Mouse (Mus musculus): ENCODE data around the gene Tac2.
"Not testable (repeated sequence)": the region's sequence is repeated elsewhere in the genome, so short reads cannot be mapped to it uniquely, and the experiment has no call there.

The Tac2 gene

DNA sequence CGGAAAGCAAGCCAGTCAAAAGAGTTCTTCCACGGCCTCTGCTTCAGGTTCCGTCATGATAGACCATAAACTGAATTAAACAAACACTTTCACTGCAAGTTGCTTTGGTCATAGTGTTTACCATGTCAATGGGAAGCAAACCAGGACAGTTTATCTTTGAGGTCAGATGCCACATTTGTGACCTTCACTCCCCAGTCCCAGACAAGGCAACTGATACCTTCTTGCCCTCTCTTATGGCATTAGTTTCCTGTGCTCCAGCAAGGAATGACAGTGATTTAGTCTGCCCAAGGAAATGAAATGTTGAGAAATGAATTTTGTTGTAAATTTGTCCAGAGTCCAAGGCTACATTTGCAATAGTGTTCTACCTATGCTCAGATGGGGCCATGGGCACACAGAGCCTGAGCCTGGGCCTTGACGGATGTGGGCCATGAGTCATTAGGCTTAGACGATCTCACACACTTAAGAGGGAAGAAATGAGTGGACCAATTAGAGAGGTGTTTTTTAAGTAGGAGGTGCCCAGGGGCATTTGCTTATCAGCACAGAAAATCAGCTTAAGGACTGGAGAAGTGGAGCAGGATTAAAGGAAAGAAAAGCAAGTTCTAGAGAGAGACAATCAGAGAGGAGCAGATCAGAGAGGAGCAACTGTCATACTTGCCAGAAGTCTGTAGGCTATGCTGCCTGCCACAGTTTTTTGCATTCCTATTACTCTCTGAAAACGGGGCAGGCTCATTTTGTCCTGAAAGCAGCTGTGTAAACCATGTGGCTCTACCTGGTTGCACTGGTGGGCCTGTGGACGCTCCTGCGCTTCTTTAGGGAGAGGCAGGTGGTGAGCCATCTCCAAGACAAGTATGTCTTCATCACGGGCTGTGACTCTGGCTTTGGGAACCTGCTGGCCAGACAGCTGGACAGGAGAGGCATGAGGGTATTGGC, 35.2 kb downstream of the Tac2 start, which contains the start of the genes Rdh1 and Rdh16f1:
Gene Rdh1, plus strand, starts transcription at position 541 of the 930 bp plus-strand sequence.
Gene Rdh16f1, plus strand, starts transcription at position 607 of the 930 bp plus-strand sequence.
- no peak for DNase-seq (ENCODE audit: low spot score)

DNA sequence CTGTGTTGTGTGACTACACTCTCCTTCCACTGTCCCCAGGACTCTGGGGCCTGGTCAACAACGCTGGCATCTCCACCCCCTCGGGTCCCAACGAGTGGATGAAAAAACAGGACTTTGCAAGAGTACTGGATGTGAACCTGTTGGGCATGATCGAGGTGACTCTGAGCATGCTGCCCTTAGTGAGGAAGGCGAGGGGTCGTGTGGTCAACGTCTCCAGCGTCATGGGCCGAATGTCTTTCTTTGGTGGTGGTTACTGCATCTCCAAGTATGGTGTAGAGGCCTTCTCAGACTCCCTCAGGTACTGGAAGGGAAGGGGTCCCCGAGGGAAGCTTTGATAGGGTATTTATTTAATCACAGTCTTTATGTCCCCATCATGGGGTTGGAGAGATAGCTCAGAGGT, 38.6 kb downstream of the Tac2 start:
- DNase-seq (ENCODE audit: low spot score), result not testable (repeated sequence)

DNA sequence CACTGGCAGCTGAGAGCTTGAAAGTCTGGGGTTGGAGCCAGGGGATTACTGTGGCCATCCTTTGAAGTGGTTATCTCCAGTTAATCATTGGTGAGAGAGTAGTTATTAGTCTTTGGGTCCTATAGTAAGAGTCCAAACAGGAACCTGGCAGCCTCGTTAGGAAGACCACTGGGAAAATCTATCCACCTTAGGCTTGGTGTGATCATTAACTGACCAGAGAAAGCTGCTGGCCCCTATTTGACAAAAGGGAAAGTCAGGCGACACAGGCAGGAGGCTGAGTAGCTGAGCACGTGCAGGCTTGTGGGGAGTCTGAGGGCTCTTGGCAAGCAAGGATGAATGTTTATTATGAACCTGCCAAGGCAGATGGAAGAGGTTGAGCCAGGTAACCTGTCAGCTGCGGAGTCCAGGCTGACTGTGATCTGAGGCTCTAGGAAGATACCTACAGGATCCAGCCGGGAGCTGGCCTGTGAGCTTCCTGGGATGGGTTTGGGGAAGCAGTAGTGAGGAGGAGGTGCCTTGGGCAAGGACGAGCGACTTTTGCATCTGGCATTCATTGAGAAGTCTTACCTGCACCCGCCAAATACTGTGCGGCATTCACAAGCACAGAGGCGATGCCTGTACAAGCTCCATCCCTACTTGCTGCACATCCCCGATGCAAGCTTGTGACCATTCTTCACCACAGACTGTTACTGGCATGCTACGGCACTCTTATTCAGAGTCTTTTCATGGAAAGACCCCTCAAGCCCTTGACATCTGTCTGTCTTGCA, 39.8 kb downstream of the Tac2 start:
- no peak for DNase-seq (ENCODE audit: low spot score)

DNA sequence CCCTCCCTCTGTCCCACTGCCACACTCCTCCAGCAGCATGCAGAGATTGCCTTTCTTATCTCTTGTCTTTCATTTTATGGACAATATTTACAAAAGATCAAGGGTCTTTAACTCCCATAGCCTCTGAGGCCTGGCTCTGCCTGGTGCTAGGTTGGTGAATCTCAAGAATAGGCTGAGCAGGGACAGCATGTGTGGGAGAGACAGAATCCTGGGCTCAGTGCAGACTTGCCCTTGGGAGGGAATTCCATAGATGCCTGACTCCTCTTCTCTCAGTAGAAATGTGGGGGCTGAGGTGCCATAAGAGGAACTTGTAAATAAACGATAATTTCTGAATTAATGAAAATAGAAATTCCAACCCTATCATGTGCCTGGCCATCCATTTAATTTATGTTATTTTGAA, 42.3 kb downstream of the Tac2 start:
- no peak for DNase-seq (ENCODE audit: low spot score)

- no peak for DNase-seq (ENCODE audit: low spot score)
Observed at GRCm38 (mm10) chr10:127776011-127776410, 51.7 kb downstream of the Tac2 start, which contains the start of gene Rdh9. TSS of gene Rdh9 (plus strand) at chr10:127776386.
